Comparison of ENCODE assay signal across 22 mouse cellular contexts in genomic region chr7:127153477-127153876, GRCm38 (mm10). TPM values are rescaled to one million over a fixed set of nuclear protein-coding genes. Genes with fewer than 3 reads are reported as not detected.
A peak's percentile ranks its signal among the peaks of the same experiment; 100 is the strongest.
DNase-seq lines count a peak whose midpoint lies in the region; ATAC-seq and TF ChIP-seq lines count a peak whose summit lies in the region.
"Had no signal": no experiment of that assay in that cellular context is flagged by ENCODE, and none has a peak within 500 bp of the region (broad histone marks: within the 10 kb centered on the region; RNA-seq: fewer than 3 reads in every experiment).

No protein-coding gene starts in this region.

- no peaks in the 10 kb centered on the region for H3K27me3 ChIP-seq in kidney, postnatal 0 days (ENCODE audit: insufficient read depth, low read length)
- no peaks in the 10 kb centered on the region for H3K27me3 ChIP-seq in kidney, adult 2 months (replicated peaks; ENCODE audit: control insufficient read depth, insufficient read depth, low read length)
- H3K27me3 ChIP-seq in forebrain, embryonic 13.5 days = no peaks in the 10 kb centered on the region
- H3K27me3 ChIP-seq: embryonic facial prominence, embryonic 15.5 days; midbrain, embryonic 12.5 days had no signal

- 64% methylated on average over 3 of the region's 3 CpGs for WGBS in kidney, postnatal 0 days
- 68% methylated on average over 3 of the region's 3 CpGs for WGBS in kidney, adult 2 months
- WGBS in forebrain, embryonic 13.5 days = 92% methylated on average over 3 of the region's 3 CpGs

- no peak overlapping the region for H3K27ac ChIP-seq in kidney, postnatal 0 days
- no peak overlapping the region for H3K27ac ChIP-seq in kidney, adult 2 months (ENCODE audit: insufficient read depth, low read depth, low read length)
- no peak overlapping the region for H3K27ac ChIP-seq in forebrain, embryonic 13.5 days
- H3K27ac ChIP-seq: embryonic facial prominence, embryonic 15.5 days; heart, adult 2 months; hindbrain, postnatal 0 days; macrophage; midbrain, embryonic 12.5 days had no signal

- no peaks in the 10 kb centered on the region for H3K4me1 ChIP-seq in kidney, postnatal 0 days (replicated peaks; ENCODE audit: insufficient read depth, low read length)
- no peaks in the 10 kb centered on the region for H3K4me1 ChIP-seq in kidney, adult 2 months (ENCODE audit: control insufficient read depth, insufficient read depth, low read length)
- no peaks in the 10 kb centered on the region for H3K4me1 ChIP-seq in forebrain, embryonic 13.5 days
- H3K4me1 ChIP-seq: embryonic facial prominence, embryonic 15.5 days; midbrain, embryonic 12.5 days had no signal

- H3K9ac ChIP-seq in kidney, postnatal 0 days (ENCODE audit: low read depth, low read length) = no peak overlapping the region
- H3K9ac ChIP-seq in forebrain, embryonic 13.5 days = no peak overlapping the region
- H3K9ac ChIP-seq: embryonic facial prominence, embryonic 15.5 days; liver, postnatal 0 days; midbrain, embryonic 12.5 days had no signal

- TF ChIP-seq CTCF in kidney, postnatal 0 days (IDR thresholded peaks at IDR 0.05; ENCODE audit: low read depth) = no peak
- TF ChIP-seq CTCF in kidney, adult 2 months (conservative IDR thresholded peaks at IDR 0.05; ENCODE audit: insufficient read depth, insufficient read length, low read depth, low read length) = no peak

- no peak overlapping the region for H3K4me3 ChIP-seq in kidney, postnatal 0 days (replicated peaks; ENCODE audit: low read depth, low read length)
- no peak overlapping the region for H3K4me3 ChIP-seq in kidney, adult 2 months (ENCODE audit: insufficient read depth, low read depth, low read length)
- H3K4me3 ChIP-seq in forebrain, embryonic 13.5 days = no peak overlapping the region
- H3K4me3 ChIP-seq: embryonic facial prominence, embryonic 15.5 days; heart, adult 2 months; midbrain, embryonic 12.5 days had no signal

- DNase-seq in adrenal gland, adult 2 months = peak; percentile 60
- DNase-seq in adrenal gland, adult 18-20 months (ENCODE audit: low spot score in 2 of 2) = no peak
- DNase-seq in kidney, postnatal 0 days (ENCODE audit: low spot score) = peak; percentile 6
- DNase-seq in kidney, adult 2 months = no peak
- peak; percentile 39 for DNase-seq in adipocyte (ENCODE audit: low spot score)
- DNase-seq in layer of hippocampus, adult 11-12 months (ENCODE audit: low spot score) = no peak
- DNase-seq: B cell, adult 2 months; cerebellum, postnatal 14 days; embryo, embryonic 11 days; gastrocnemius, postnatal 10 days; heart, adult 2 months; kidney, adult 18-20 months; kidney, postnatal 25 days; liver, postnatal 0 days; thymus, postnatal 14 days had no signal

- H3K36me3 ChIP-seq in kidney, postnatal 0 days (ENCODE audit: insufficient read depth, low read length) = no peaks in the 10 kb centered on the region
- no peaks in the 10 kb centered on the region for H3K36me3 ChIP-seq in kidney, adult 2 months (ENCODE audit: control insufficient read depth, insufficient read depth, low read length)
- no peaks in the 10 kb centered on the region for H3K36me3 ChIP-seq in forebrain, embryonic 13.5 days (ENCODE audit: poor library complexity, severe bottlenecking)
- H3K36me3 ChIP-seq: embryonic facial prominence, embryonic 15.5 days; midbrain, embryonic 12.5 days had no signal

- TF ChIP-seq POLR2A in kidney, adult 2 months (IDR thresholded peaks at IDR 0.05; ENCODE audit: low read depth, low read length) = no peak

- no peak for ATAC-seq in kidney, postnatal 0 days (replicated peaks; ENCODE audit: low FRiP score, low read depth)
- peak; percentile 72 for ATAC-seq in monocyte, adult 5-6 weeks (replicated peaks; ENCODE audit: insufficient number of reproducible peaks, low FRiP score, low TSS enrichment, poor library complexity, severe bottlenecking)
- ATAC-seq in forebrain, embryonic 13.5 days = no peak
- ATAC-seq: forebrain, embryonic 16.5 days; hindbrain, postnatal 0 days; liver, postnatal 0 days had no signal

- no peak overlapping the region for H3K4me2 ChIP-seq in kidney, postnatal 0 days (ENCODE audit: low read length)
- no peak overlapping the region for H3K4me2 ChIP-seq in forebrain, embryonic 13.5 days
- H3K4me2 ChIP-seq: embryonic facial prominence, embryonic 15.5 days; midbrain, embryonic 12.5 days had no signal

- no peaks in the 10 kb centered on the region for H3K9me3 ChIP-seq in kidney, postnatal 0 days (replicated peaks; ENCODE audit: low read length)
- H3K9me3 ChIP-seq in forebrain, embryonic 13.5 days (replicated peaks) = no peaks in the 10 kb centered on the region
- H3K9me3 ChIP-seq: embryonic facial prominence, embryonic 15.5 days; midbrain, embryonic 12.5 days had no signal

RNA-seq across cellular contexts. Expression of gene Spn, which starts 15.9 kb away (rescaled TPM):
- 1 to 10 TPM in 1 of 2 experiments, under 1 TPM in 1; 0.58 to 1.0 TPM for total RNA-seq in adrenal gland, adult 2 months (2021)
- polyA plus RNA-seq in adrenal gland, adult 2 months (2012; rRNA removed) = 1.0 and 2.0 TPM in 2 replicates
- total RNA-seq in adrenal gland, adult 18-20 months (2021) = 1 to 10 TPM in 1 of 2 experiments, under 1 TPM in 1; 0.89 to 1.3 TPM
- polyA plus RNA-seq in kidney, postnatal 0 days (2015; fragmentation: Nextera tagmentation; extraction: Ambion mirVana) = 0.28 and 0.33 TPM in 2 replicates
- polyA plus RNA-seq in kidney, adult 2 months (2012; rRNA removed) = 2.7 and 5.2 TPM in 2 replicates
- total RNA-seq in monocyte, adult 5-6 weeks (2017) = 1,218 to 1,278 TPM (median 1,233 TPM) in 3 replicates
- 0.08 TPM in 1 of 2 replicates, not detected in the other for polyA plus RNA-seq in forebrain, embryonic 13.5 days (2015; fragmentation: Nextera tagmentation; extraction: Ambion mirVana)

RNA-seq across cellular contexts. Expression of gene Qprt, which starts 31.5 kb away (rescaled TPM):
- total RNA-seq in adrenal gland, adult 2 months (2021) = under 1 TPM; 0.49 to 0.52 TPM
- polyA plus RNA-seq in adrenal gland, adult 2 months (2012; rRNA removed) = 0.77 and 1.0 TPM in 2 replicates
- under 1 TPM; 0.30 to 0.51 TPM for total RNA-seq in adrenal gland, adult 18-20 months (2021)
- 37.4 and 43.7 TPM in 2 replicates for polyA plus RNA-seq in kidney, postnatal 0 days (2015; fragmentation: Nextera tagmentation; extraction: Ambion mirVana)
- 127 and 137 TPM in 2 replicates for polyA plus RNA-seq in kidney, adult 2 months (2012; rRNA removed)
- total RNA-seq in monocyte, adult 5-6 weeks (2017) = 5.1 to 16.1 TPM (median 9.1 TPM) in 3 replicates
- 0.67 and 0.96 TPM in 2 replicates for polyA plus RNA-seq in forebrain, embryonic 13.5 days (2015; fragmentation: Nextera tagmentation; extraction: Ambion mirVana)
- total RNA-seq: heart, adult 2 months had no signal
- polyA plus RNA-seq: macrophage had no signal

RNA-seq across cellular contexts. Expression of gene Cd2bp2, which starts 42.4 kb away (rescaled TPM):
- total RNA-seq in adrenal gland, adult 2 months (2021) = 10 to 100 TPM; 37.6 to 67.6 TPM
- polyA plus RNA-seq in adrenal gland, adult 2 months (2012; rRNA removed) = 12.7 and 13.8 TPM in 2 replicates
- 10 to 100 TPM; 51.6 to 62.3 TPM for total RNA-seq in adrenal gland, adult 18-20 months (2021)
- polyA plus RNA-seq in kidney, postnatal 0 days (2015; fragmentation: Nextera tagmentation; extraction: Ambion mirVana) = 42.8 and 47.7 TPM in 2 replicates
- polyA plus RNA-seq in kidney, adult 2 months (2012; rRNA removed) = 26.9 and 33.6 TPM in 2 replicates
- total RNA-seq in monocyte, adult 5-6 weeks (2017) = 48.7 to 89.2 TPM (median 59.8 TPM) in 3 replicates
- 89.0 and 98.7 TPM in 2 replicates for polyA plus RNA-seq in forebrain, embryonic 13.5 days (2015; fragmentation: Nextera tagmentation; extraction: Ambion mirVana)

RNA-seq across cellular contexts. Expression of gene Tbc1d10b, which starts 54.8 kb away (rescaled TPM):
- total RNA-seq in adrenal gland, adult 2 months (2021) = 10 to 100 TPM; 36.0 to 43.6 TPM
- polyA plus RNA-seq in adrenal gland, adult 2 months (2012; rRNA removed) = 31.5 and 35.1 TPM in 2 replicates
- total RNA-seq in adrenal gland, adult 18-20 months (2021) = 10 to 100 TPM; 43.3 to 47.5 TPM
- 14.9 and 16.9 TPM in 2 replicates for polyA plus RNA-seq in kidney, postnatal 0 days (2015; fragmentation: Nextera tagmentation; extraction: Ambion mirVana)
- polyA plus RNA-seq in kidney, adult 2 months (2012; rRNA removed) = 26.8 and 28.5 TPM in 2 replicates
- 52.5 to 106 TPM (median 85.1 TPM) in 3 replicates for total RNA-seq in monocyte, adult 5-6 weeks (2017)
- 24.9 and 27.3 TPM in 2 replicates for polyA plus RNA-seq in forebrain, embryonic 13.5 days (2015; fragmentation: Nextera tagmentation; extraction: Ambion mirVana)

RNA-seq across cellular contexts. Expression of gene Mylpf, which starts 55.2 kb away (rescaled TPM):
- 1 to 10 TPM; 2.2 to 2.3 TPM for total RNA-seq in adrenal gland, adult 2 months (2021)
- not detected in 2 replicates for polyA plus RNA-seq in adrenal gland, adult 2 months (2012; rRNA removed)
- 10 to 100 TPM in 1 of 2 experiments, under 1 TPM in 1; 0.66 to 16.3 TPM for total RNA-seq in adrenal gland, adult 18-20 months (2021)
- 2.9 and 4.7 TPM in 2 replicates for polyA plus RNA-seq in kidney, postnatal 0 days (2015; fragmentation: Nextera tagmentation; extraction: Ambion mirVana)
- 0.33 and 90.1 TPM in 2 replicates for polyA plus RNA-seq in kidney, adult 2 months (2012; rRNA removed)
- total RNA-seq in monocyte, adult 5-6 weeks (2017) = 8.7 to 33.8 TPM (median 15.4 TPM) in 3 replicates
- polyA plus RNA-seq in forebrain, embryonic 13.5 days (2015; fragmentation: Nextera tagmentation; extraction: Ambion mirVana) = 9.0 and 9.8 TPM in 2 replicates
- total RNA-seq: hindbrain, postnatal 0 days had no signal

Comparison
In these comparisons a context has a peak if more than half of its experiments do, and no peak if none do; other contexts are left out.
1. DNase-seq: peak in adrenal gland, adult 2 months (single experiment), kidney, postnatal 0 days (single experiment) and adipocyte (single experiment); none in adrenal gland, adult 18-20 months (0 of 2), kidney, adult 2 months (single experiment) and layer of hippocampus, adult 11-12 months (single experiment).
2. RNA of gene Qprt, which starts 31.5 kb away (polyA plus RNA-seq): 127 to 137 TPM in kidney, adult 2 months and 37.4 to 43.7 TPM in kidney, postnatal 0 days; 0.77 to 1.0 TPM in adrenal gland, adult 2 months and 0.67 to 0.96 TPM in forebrain, embryonic 13.5 days; every median in the first group is over 10 times any median in the second.